Mouse (Mus musculus): ENCODE results near the gene Cdh5.
A peak's percentile ranks its signal among the peaks of the same experiment; 100 is the strongest.
"Not testable (repeated sequence)": the region's sequence is repeated elsewhere in the genome, so short reads cannot be mapped to it uniquely, and the experiment has no call there.

The Cdh5 gene

DNA sequence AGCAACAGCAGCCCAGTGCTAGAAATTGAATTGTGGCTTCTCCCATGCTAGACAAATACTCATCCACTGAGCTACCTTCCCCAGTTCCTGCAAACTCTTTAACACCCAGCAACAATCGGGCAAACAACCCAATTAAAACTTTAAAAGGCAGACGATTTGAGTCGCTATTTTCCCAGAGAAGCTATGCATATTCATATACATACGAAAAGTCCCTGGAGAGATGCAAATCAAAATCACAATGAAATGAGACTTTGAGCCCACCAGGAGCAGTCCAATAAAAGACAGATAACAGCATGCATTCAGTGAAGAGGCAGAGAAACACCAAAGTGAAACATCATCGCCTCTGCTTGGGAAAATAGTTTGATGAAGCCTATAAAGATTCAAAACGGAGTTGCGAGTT, 8.1 kb upstream of the Cdh5 start:
- no peak for DNase-seq

DNA sequence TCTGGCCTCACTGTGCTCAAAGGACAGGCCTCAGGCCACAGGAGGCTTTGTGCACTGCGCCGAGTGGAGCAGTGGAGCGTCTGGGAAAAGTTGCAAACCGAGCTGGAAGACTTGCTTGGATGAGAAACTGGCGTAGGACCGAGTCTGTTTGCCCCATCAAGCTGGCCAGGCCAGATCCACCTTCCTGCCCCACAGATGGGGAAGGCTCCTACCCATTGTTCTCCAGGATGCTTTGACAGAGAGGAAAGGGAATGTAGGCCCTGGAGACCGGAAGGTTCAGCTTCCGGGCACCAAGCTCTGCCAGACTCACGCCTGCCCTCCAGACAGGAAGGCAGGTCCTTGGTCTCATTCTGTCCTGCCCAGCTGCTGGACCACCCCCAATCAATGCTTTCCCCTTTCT, 5.8 kb upstream of the Cdh5 start:
- DNase-seq, result peak; percentile 71

DNA sequence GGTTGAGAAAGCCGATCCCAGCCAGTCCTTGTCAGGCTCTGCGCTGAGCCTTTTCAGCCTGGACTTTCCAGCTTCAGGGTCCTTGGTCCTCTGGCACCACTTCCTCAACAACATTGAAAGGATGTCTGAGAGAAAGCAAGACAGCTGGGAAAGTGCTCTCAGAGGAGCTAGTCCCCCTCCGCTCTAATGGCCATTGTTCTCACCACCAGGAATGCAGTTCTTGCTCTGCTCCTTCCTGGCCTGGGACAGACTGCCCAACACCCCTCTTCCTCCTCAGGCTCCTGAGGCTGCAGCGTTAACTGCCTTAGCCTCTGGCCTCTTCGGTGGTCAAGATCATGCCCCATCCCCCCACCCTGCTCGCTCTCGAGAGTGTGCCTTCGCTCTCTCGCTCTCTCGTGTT, 4.8 kb upstream of the Cdh5 start:
- DNase-seq, result peak; percentile 45

DNA sequence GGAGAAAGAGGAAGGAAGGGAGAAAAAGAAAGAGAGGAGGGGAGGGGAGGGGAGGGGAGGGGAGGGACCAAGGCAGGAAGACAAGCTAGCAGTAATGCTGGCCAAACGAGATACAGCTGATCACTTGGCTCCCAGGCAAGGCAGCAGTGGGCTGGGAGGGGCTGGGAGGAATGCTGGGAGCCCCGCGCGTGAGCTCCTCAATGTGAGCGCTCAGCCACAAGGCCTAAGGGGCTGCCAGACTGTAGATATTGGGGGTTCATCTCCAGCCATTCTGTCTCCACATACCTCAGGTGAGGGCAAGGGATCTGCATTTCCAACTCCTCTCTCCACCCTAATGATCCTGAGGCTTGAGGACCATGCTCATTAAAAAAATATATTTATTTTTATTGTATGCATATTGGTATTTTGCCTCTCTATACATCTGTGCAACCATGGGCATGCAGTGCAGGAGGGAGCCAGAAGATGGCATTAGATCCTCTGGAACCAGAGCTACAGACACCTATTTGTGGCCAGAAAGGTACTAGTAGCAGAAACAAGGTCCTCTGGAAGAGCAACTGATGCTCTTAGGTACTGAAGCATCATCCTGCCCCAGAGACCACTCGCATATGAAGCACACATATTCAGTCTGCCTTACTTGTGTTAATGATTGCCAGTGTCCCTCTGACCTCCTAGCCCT, 2.6 kb upstream of the Cdh5 start:
- peak; percentile 74 for DNase-seq

DNA sequence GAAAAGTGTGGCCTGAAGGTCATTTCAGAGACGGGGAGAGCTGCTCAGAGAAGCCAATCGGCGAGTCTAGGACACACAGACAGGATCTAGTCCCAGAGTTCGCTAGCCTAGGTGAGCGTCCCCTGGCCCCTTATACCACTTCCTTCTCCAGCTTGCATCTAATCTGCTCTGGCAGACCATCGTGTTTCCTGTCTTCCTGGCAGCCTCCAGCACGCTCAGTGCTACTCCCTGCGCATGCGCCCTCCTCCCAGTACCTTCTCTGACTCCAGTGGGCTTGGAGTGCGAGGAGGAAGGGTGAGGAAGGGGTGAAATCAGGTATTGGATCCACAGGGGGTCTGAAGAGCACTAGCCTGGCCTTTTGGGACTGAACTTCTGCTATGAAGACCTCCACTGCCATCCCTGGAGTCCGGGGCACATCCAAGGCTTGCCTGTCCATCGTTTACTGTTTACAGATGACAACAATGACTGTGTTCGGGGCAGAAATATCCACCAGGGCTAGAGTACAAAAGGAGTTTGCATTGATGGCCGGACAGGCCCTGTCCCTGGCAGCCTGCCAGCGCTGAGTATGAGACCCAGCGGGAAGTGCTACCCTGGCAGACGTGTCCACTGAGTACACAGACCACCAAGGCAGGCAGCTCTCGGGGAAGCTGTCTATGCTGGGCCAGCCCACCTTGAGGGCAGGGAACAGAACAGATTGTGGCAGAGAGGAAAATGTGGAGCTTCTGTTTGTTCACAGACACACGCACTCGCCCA, 1.9 kb upstream of the Cdh5 start:
- DNase-seq, result peak; percentile 84

DNA sequence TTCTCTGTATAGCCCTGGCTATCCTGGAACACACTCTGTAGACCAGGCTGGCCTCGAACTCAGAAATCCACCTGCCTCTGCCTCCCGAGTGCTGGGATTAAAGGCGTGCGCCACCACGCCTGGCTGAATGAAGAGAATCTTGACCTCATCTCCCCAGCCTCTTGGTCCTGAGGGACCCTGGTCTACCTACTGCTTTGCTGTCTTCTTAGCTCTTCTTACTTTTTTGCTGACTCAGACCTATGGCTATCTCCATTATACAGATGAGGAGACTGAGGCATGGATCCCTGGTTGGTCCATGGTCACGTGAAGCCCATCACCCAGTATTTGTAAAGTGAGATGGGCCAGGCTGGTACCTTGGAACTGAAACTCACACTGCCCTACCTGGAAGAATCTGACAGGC, 701 bp upstream of the Cdh5 start:
- DNase-seq, result not testable (repeated sequence)

DNA sequence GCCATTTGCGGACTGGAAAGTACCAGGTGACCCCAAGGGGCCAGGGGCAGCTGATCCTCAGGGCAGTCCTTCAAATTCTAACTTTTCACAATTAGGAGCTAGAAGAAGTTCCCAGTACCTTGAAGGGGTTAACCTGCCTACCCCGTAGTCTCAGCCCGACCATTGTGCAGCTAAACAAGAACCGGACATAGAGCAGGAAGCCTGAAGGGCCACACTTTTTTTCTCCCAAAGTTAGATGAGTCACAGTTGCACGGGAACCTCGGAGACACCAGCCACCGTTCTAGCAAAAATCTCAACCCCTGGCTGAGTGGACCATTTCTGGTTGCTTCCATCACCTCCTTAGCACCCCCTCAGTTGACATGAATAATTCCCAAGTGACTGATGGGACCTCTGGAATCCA, 2.0 kb downstream of the Cdh5 start:
- DNase-seq, result peak; percentile 55

DNA sequence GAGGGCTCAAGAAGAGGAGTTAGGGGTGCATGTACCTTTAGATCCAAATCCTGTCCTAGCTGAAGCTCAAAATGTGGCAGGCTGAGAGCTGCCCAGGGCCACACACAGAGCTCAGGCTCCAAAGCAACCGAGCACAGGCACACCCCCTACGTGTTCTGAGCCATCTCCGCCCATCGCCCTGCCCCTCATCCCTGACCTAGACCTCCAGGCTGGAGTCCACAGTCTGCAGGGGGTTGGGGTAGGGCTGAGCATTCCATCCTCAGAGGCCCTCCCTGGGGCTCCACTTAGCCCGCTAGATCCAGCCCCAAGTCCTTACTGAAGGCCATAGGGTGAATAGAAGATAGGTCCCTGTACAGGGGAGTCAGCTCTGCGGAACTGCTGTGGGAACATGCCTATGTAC, 4.3 kb downstream of the Cdh5 start:
- DNase-seq, result no peak

DNA sequence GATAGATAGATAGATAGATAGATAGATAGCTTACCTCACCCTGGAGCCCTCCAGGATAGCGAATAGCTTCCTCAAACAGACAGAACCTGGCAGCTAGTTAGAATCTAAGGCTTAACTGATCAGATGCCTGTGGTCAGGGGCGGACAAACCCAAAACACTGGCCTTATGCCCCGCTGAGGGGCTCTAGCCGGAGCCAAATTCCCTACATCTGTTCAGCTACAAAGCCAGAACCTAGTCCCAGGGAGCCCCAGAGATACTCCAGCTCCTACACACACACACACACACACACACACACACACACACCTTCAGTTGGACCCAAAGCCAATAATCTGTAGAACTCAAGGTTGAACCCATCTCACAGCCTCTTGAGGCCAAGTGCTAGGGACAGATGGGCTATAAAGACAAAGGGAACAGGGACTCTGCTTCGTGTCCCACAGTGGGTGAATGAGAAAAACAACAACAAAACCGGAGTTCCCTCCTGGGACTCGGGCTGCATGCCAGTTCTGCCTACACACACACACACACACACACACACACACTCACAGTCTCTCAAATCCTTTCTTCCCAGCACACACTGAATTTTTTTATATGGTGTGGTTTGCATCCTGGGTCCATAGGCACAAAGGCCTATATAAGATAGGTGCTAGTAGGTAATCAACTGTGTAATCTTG, 5.0 kb downstream of the Cdh5 start:
- no peak for DNase-seq

DNA sequence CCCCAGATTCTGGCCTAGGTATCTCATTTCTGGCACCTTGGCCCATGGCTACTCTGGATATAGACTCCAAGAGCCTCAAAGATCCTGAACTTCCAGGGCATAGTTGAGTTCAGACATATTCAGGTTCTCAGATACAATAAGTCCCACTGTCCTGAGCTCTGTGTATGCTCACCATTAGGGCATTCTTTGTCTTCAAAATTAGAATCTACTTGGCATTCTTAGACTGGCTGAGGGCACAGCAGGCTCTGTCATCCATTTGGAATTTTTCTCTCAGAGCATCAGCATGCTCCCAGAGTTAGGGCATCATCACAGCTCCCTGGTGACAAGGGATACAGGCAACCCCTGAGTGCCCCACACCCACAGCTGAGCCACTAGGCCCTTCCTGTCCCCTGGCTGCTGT, 5.7 kb downstream of the Cdh5 start:
- DNase-seq, result no peak

DNA sequence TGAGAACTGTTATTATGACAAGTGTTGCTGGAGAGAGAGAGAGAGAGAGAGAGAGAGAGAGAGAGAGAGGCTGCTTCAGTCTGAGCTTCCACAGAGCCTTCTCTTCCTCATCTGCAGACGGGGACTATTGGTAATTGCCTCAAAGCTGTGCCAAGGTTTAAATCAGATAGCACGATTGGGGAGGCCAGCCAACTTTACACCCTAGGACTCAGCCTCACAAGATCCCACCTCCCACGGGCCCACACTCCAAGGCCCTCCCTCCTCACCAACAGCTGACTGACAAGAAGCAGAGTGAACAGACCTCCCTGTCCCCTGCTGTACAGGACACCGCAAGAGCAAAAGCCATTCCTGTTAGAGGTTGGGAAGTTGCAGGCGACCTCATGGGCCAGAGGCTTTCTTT, 6.6 kb downstream of the Cdh5 start:
- peak; percentile 60 for DNase-seq

DNA sequence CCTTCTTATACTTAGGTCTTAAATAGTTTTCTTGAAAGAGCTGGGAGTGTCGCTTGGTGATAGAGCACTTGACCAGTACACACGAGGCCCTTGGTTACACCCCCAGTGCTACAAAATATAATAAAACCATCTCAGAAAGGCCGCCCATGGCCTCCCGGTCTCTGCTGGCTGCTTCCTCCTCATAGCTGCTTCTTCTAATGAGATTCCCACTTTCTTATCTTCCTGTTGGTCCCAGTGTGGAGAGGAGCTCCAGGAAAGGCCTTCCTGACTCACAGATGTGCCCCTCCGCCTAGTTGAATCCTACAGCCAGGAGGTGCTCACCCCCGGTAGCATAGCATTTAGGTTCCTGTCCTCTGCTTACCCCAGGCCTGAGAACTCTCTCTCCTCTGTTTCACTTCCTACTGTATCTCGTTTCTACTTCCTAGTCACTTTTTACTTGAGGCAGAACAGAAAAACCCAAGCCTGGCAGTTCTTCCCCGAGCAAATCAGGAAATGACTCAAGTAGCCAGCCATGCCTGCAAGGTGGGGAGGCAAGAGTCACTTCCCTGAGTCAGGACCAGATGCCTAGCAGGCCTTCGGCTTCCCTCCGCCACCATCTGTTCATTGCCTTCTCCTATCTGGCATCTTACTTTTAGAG, 9.2 kb downstream of the Cdh5 start:
- DNase-seq, result peak; percentile 33

DNA sequence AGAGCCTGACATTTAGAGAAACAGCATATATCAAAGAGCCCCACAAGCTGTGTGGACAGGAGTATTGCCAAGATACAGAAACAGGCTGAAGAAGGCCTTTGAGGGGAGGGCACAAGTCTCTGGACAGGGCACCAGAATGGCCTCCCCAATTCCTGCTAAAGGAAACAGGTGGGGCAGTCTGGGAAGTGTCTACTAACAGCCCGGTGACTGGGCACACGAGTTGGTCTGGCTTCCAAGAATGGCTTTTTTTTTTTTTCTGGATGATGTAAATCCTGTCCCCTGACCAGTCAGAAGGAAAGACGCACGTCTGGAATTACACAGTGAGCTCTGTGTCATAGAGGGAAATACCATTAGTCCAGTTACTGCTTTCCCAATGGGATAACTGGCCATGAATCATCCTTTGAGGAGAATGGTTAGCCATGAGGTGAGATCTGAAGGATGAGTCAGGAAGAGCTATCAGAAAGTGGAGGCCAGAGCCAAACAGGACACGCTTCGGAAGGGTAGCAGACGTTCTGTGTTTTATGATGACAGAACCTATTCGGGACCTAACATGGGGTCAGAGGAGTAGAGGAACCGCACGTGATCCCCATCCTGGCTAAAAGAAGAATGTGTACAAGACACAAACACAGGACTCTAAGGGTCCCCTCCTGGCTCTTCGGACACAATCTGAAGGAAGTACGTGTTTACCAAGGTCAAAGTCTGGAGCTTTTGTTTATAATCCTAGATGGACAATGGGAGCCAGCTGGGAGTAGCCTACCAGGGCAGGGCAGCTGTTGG, 20.4 kb downstream of the Cdh5 start:
- DNase-seq, result peak; percentile 77

DNA sequence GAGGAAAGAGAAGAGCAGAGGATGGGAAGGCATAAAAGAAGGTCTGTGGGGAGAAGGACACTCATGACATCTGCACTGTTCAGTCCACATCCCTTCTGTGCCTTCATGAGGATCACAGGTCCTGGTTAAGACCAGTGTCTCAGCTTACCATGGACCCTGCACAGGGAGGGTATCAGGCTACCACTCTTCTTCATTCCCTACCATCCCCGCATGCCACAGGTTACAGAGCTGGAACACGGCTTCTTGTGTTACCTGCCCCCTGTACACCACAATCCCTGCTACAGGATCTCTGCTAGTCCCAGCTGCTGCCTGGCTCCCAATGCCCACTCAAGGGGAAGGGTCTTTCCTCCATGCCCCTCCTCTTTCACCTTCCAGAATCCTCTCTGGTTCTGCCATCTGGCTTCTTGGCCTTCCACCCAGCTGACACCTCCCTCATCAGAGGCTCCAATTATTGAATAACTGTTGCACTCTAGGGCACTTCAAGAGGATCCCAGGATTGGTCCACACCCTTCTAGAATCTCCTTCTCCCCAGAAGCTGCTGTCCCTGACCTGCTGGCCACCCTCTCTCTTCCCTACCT, 21.7 kb downstream of the Cdh5 start:
- no peak for DNase-seq

DNA sequence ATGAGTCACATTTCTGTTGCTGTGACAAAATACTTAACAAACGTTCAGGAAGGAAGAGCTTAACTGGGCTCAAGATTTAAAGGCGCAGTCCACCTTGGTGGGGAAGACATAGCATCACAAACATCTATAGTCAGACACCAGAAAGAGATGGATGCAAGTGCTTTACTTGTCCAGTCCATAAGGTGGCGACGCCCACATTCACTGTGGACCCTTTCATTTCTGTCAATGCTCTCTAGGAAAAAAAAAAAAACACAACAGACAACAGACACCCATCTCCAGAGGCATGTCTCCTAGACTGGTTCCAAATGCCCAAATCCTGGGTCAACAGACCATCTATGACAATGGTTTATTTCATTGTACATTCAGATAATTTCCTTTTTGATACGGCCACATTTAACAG, 23.1 kb downstream of the Cdh5 start:
- DNase-seq, result no peak

DNA sequence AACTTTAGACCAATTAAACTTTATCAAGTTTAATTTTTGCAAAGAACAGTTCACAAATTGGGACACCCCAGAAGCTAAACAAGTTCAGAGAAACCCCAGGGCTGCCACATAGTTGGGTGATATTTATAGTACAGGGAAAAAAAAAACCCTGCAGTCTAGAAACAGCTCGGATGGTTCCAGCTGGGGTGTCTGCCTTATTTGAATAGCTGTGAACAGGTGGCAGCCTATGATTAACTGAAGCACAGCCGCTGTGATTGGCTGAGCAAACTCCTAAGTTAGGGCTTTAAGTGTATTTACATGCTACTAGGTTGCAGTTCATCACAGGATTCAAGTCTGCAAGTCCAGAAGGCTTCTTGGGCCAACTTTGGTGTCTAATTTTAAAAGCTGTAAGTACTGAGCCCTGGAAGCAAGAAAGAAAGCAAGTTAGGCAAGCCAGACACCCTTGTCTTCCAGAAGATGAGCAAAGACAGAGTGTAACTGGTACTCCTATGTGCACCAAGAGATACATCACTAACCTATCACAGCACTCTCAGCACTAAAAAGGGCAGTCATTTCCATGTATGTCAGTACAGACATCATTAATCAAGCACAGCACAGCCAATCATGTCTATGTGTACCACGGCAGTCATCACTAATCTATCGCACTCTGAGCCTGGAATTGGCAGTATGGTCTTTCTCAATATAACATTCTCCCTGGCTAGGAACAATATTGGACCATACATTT, 25.9 kb downstream of the Cdh5 start:
- no peak for DNase-seq

DNA sequence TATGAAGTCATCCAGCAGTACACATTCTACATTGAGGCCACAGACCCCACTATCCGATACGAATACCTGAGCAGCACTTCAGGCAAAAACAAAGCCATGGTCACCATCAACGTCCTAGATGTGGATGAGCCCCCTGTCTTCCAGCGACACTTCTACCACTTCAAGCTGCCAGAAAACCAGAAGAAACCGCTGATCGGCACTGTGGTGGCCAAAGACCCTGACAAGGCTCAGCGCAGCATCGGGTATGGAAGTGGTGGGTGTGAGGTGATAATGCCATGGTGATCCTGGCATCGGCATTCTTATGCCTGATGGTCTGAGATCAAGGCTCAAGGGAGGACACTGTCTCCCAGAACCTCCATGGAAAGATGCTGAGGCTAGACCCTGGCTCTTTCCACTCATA, 29.5 kb downstream of the Cdh5 start:
- no peak for DNase-seq

DNA sequence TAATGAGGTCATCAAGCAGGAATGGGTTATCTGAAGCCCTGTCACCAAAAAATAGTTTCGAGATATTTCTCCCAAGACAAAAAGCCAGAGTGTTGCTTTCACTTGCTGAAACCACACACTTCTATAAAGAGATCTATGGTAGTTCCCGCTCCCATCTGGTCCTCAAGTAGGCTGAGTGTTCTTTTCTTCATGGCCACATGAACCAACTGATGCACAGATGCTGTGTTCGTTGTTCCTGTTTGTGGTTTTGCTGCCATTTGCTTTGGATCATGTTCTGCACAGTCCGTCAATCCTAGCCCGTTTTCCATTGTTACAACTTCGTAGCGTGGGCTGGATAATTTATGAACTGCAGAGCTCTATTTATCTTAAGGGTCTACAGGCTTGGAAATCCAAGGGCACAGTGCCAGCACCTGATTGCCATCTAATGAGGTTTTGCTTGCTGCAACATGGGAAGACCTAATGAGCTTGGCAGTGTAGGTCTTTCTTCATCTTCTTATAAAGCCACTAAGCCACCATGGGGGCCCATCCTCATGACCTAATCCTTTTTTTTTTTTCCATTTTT, 30.1 kb downstream of the Cdh5 start:
- DNase-seq, result peak; percentile 58

DNA sequence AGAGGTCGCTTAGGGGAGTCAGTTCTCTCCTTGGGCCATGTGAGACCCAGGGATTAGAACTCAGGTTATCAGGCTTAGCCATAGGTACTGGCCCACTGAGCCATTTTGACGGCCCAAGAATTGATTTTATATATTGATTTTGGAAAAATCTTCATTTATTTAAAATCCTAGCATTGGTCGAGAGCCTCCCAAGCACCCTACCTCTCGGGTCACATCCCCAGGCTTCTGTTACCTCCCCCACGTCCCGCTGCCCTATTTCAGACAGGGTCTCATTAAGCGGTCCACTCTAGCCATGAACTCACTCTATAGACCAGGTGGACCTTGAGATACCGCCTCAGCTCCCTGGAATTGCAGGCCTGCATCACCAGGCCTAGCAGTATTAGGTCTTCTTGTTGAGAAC, 33.1 kb downstream of the Cdh5 start:
- DNase-seq, result no peak

DNA sequence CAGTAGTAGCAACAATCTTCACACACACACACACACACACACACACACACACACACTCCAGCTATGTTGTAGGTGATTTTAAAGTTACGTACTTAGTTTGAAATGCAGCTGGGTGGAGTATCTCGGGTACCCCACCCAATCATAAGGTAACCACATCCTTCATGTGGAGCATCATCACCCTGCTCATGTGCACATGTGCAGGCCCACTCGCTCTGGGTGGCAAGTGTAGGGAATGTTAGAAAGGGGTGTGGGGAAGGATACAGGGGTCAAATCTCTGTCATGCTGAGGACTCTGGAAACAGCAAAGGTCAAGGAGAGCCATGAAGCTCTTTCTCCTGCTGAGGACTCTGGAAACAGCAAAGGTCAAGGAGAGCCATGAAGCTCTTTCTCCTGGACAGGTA, 34.9 kb downstream of the Cdh5 start:
- DNase-seq, result no peak

DNA sequence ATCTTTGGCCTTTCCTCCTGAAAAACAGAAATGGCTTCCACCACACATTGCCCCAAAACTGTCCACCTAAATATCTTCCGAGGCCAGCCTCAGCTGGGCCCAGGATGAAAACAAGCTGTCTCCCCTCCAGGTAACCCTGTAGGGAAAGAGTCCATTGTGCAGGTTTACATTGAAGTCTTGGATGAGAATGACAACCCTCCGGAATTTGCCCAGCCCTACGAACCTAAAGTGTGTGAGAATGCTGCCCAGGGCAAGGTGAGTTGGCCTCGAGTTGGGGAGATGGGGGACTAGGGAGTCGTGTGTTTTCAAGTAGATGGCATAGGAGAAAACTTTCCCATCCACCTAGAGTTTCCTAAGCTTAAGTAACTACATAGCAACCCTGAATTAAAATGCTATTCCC, 36.2 kb downstream of the Cdh5 start:
- DNase-seq, result no peak

DNA sequence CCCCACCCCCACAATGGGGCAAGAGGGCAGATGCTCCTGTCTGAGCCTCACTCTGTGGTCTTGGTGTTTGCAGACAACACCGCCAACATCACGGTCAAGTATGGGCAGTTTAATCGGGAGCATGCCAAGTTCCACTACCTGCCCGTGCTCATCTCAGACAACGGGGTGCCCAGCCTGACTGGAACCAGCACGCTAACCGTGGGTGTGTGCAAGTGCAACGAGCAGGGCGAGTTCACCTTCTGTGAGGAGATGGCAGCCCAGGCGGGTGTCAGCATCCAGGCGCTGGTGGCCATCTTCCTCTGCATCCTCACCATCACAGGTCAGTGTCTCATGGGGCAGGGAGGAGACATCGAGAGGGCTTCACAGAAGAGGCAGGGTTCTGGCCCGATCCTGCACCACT, 39.2 kb downstream of the Cdh5 start:
- DNase-seq, result no peak
